Mouse (Mus musculus) naive thymus-derived CD4-positive, alpha-beta T cell, adult 5 months (primary cell): ENCODE measurements around the gene Mmrn1. TPM values are rescaled to one million over a fixed set of nuclear protein-coding genes. Genes with fewer than 3 reads are reported as not detected.

Source experiments
- polyA plus RNA-seq: library from polyadenylated mRNA; unstranded; fragments of 100-300 nt; shearing (Covaris generic); gene quantifications from one replicate; pipeline ENCODE4 v1.2.1, GENCODE M21; 2017

Gene Mmrn1
- not detected for polyA plus RNA-seq

DNA sequence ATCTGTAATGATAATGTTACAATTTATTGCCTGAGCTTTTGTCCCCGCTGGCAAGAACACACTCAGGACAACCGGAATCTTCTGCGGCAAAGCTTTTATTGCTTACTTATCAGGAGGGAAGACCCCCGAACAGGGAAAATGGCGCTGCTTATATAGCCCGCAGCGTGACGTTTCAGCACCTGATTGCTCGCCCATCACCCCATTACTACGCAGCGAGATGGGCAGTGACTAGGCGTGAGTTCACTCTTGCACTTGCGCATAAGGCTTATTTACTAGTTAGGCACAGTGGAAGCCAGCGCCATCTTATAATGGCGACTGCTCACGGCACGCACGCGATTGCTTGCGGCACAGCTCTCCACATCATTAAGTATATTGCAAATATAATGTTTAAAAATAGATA is at the start of gene Mmrn1:
Gene Mmrn1 (plus strand): TSS at position 301 of the 400 bp plus-strand sequence.

Other genes with a start within 250 kb of the Mmrn1 start
- not detected for gene Snca, start 95.1 kb upstream of the Mmrn1 start, polyA plus RNA-seq